Mouse (Mus musculus) retina, embryonic 14.5 days (tissue): ENCODE measurements around the gene Elfn2.

ENCODE experiments used
- DNase-seq: peaks from one replicate; pipeline ENCODE4 v3.0.0-alpha.2; 2015; ENCODE audit warnings: low spot score

Elfn2 gene

DNA sequence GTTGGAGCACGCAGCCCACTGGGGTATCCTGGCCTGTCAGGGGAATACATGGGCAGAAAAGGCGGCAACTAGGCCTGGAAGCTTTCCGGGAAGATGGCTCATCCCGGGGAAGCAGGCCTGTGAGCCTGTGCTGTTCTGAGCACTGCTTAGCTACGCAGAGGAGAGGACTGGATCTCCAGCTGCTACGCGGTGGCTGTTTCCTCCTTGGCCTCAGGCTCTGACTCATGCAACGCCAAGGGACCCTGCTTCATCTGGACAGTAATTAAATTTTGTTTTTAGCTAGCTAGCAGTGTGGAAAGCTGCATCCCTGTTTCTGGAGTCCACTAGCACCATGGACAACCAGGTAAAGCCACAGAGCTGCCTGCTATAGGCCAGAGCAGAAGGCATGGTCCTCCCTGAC is 36.8 kb downstream of the Elfn2 start:
- DNase-seq, result no peak

DNA sequence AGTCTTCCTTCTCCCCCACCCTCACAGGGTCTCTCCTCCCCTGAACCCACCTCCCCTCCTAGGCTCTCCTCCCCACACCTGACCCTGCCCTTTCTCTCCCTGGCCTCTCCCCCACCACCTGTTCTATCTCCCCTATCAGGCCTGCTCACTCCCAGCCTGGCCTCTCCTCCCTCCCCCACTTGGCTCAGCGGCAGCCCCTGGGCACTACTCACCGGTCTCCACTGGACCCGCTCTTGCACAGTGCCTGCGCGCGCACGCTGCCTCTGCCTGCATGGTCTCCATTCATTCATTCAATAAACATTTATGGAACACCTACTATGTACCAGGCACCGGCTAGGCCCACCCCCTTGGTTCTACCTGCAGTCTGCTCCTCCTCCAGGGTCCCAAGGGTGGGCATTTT is 37.3 kb downstream of the Elfn2 start:
- DNase-seq, result no peak

DNA sequence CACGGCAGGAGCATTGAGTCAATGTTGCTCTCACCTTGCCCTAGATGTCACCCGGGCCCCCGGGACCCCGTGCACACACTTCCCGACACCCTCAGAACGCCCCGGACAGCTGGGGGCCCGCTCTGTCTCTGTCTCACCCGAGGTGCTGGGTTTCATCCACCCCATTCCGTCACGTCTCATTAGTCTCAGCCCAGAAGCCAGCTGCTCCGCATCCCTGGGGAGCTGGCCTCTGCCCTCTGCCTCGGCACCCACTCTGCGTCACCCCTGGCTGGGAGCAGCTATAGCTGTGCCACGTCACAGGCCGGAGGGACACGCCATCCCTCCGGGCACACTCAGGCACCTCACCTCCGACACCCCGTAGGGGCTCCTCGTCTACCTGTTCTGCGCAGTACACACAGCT is 38.3 kb downstream of the Elfn2 start:
- peak; percentile 59 for DNase-seq

DNA sequence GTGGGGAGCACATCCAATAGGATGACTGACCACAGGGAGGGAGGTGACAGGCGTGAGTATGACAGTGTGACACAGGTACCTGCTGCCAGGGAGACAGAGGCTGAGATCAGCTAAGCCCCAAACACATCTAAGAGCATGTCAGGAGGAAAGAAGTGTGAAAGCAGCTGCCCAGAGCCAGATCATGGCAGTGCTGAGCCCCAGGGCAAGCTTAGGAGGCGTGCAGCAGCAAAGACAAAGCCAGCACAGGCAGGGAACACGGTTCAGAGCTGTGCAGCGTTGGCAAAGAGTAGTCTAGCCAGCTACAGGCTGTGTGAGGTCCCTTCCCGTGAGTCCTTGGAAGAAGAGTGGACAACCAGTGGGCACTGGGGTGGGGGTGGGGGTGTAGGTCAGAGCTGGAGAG is 40.9 kb downstream of the Elfn2 start:
- no peak for DNase-seq

DNA sequence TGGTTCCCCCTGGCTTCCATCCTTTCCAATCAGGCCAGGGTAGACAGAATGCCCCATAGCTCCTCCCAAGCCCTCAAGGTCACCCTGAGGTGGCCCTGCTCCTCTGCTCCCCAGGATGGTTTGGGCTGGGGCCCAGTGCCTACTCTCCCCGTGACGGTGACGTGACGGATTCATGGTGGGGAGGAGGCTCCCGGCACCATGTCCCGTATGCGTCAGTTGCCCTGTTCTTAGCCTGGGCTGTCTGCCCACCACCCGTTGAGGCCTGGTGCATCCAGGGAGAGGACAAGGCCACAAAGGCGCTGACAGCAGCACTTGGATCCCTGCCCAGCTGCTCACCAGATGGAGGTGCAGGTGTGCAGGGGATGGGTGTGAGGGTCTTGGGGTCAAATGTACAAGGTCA is 41.6 kb downstream of the Elfn2 start:
- no peak for DNase-seq

DNA sequence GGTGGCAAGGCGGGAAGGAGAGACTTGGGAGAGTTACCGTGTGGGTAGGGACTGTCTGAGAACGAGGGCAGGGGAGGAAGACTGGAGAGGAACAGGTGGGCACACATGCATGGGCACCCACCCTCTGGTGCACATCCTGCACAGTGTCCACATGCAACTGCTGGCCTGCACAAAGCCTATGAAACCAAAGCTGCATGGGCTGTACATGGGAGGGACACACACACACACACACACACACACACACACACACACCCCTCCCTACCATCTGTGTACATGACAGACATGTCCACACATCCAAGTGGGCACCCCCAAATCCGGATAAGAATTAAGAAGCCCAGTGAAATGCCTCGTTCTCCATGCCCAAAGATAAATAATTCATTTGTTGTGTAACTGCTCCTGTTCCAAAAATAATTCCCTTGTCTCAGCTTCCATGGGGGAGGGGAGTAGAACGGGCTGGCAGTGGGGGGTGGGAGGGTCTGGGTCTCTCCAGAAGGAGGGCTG is 43.6 kb downstream of the Elfn2 start:
- DNase-seq, result no peak

DNA sequence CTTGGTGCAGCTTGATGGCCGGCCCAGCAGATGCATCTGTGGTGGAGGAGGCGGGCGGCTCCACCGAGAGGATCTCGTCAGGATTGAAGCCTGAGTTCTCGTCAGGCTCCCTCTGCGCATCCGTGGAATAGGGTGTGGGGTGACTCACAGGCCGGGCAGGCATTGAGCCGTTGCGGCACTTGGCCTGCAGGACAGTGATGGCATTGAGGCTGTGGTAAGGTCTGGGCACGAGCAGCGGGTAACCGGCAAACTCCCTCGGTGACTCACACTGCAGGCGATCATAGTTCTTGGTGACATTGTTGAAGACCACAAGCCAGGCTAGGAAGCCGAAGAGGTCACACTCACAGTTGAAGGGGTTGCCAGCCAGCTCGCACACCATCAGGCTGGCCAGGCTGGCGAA is 45.1 kb downstream of the Elfn2 start:
- DNase-seq, result no peak

DNA sequence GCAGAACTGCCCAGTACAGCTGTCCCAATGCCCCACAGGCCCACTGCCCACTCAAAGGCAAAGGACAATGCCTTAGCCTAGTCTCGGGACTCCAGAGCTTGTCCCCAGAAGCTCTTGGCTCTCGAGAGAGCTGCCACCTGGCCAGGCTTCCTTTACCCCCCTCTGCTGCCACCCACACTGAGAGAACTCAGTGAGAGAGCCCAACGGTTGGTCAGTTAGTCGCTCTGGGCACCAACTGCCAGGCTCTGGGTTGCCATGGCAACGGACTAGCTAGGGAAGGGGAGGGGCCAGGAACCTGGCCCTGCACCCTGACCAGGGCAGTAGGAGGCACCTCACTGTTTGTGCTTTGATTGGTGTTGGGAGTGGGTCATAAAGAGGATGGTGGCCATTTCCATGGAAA is 48.2 kb downstream of the Elfn2 start:
- DNase-seq, result peak; percentile 66

DNA sequence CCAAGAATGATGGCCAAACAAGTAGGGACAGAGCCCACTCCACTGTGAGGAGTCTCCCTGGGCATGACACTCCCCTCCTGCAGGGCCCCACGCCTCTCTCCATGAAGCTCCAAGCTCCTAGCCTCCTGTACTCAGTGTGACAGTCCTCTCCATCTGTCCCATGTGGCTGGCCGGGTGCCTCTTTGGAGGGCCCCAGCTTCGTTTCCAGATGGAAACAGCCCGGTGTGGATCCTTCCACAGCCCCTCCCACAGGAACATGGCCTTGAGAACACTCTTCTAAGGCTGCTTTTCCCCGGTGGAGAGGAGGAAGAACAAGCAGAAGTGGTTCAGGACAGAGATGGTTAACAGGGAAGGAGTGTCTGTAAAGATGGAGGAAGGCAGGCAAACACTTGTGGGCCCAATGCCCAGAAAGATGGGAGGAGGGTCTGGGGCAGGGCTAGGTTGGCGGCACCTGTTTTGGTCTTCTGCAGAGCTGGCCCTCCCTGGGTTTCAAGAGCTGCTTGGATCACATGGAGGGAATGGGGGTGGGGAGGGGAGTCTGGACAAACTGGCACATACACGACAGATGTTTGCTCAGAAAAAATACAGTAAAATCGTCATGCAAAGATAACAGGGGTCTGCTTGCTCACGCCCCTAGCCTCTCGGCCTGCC is 49.2 kb downstream of the Elfn2 start:
- DNase-seq, result no peak

DNA sequence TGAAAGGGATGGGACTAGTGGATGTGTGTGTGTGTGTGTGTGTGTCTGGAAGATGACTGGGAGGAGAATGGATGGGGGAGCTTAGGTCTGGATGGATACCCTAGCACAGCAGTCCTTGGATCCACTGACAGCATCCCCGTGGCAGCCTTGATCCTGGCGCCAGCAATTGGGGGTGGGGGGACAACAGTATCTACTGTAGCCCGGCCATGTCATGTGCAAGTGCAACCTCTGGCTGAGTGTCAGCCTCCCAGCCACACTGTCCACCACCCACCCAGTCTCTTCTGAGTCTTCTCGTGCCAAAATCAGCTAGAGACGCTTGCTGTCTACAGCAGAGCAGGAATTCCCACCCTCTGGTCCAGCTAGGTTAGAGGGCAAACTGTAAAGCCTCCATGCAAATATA is 54.3 kb downstream of the Elfn2 start:
- DNase-seq, result no peak

DNA sequence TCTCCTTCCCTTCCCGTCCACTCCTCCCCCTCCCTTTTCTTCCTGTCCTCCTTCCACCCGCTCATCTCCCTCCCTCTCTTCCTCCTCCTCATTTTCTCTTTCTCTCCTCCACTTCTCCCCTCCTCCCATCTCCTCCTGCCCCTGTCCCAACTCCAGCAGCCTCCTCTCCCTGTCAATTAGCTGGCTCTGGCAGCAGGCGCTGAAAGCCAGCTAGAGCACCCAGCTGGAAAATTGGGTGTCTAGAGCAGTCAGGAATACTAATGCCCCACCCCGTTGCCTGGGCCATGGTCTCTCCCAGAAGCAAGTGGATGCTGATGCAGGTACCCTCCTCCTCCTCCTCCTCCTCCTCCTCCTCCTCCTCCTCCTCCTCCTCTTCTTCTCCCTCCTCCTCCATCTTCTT is 67.4 kb downstream of the Elfn2 start:
- DNase-seq, result peak; percentile 34

DNA sequence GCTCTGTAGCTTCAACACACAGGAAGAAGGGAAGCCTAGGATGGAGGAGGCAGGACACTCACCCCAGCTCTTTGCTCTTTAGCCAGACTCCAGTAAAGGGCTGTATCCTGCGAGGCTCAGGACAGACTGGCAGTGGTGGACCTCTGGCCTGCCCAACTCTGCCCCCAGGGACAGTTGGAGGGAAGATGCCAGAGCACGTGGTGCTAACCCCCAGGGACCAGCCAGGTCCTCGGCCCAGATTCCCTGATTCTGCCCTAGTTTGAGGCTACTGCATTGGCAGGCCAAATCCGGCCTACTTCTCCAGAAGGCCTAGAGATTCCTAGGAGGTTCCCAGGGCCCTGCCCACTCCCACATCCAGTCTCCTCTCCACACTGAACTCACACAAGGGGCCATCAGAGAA is 70.8 kb downstream of the Elfn2 start:
- no peak for DNase-seq

DNA sequence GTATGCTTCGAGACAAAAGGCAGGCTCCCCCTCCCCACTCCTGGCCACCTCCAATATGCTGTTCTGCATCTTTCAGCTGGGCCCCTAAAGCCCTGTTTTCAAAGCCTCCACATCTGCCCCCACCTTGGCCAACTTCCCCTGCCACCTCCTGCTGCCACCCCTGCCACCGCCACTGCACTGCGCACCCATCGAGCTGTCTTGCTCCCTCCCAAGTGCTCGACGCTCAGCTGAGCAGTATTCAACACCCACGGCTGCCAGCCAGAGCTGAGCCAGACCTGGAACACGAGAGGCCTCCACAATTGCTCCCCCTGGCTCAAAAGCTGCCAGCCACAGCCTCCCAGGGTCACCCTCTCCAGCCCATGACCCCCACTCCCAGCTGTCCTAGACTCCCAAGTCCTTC is 74.0 kb downstream of the Elfn2 start:
- no peak for DNase-seq

DNA sequence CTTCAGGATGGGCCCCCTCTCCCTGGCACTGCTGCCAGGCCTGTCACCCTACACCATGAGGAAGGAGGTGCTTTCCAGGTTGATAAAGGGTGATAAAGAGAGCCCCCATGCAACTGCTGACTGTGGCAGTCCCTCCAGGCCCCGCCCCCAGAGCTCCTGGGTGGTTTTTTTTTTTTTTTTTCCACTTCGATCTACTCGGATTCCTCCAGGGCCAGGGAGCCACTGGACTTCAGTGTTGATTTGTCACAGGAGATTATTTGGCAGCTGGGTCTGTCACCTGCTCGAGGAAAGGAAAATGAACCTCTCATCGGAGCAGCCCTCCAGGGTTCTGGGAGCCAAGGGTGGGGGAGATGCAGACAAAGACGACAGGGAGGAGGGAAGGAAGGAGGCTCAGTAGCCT is 74.9 kb downstream of the Elfn2 start:
- peak; percentile 18 for DNase-seq

DNA sequence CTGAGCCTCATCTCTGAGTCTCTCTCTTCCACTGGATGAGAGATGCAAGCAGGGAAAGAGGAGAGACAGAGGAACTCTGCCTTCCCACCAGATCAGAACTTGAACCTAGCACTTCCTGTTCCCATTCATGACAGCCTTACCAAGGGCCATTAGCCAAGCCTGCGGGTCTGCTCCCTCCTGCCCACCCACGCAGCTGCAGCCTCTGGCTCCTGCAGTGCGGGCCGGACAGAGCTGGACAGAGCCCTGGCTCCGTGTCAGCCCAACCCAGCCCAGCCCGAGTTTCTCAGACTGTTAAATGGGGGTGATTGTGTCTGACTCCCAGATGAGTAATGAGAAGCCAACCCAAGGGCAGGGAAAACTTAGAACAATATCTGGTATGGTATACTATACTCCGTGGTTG is 83.3 kb downstream of the Elfn2 start:
- DNase-seq, result no peak

DNA sequence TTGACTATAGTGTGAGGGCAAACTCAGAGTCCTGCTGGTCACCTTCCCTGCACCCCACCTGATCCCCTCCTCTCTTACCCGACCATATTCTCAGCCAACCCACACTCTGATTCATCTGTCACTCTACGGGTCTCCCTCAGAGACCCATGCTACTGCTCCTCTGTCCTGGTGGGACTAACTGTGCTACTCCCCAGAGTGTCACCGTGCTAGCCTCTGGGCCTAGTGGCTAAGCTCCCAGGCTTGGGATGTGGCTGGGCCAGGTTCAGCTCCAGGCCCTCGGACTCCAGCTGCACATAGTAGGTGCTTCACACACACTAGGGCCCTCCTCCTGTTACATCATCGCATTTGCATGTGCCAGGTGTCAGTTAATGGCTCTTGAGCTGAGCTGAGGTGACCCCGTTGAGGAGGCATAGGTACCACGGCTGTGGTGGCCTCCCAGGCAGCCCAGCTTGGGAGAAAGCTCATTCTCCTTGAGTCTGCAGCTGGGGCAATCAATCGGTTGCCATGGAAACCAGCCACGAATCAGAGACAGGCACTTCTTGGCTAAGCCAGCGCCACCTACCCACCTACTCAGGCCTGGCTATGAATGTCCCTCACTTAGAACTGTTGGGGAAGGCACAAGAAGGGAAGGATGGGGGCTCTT is 84.4 kb downstream of the Elfn2 start:
- DNase-seq, result peak; percentile 81

DNA sequence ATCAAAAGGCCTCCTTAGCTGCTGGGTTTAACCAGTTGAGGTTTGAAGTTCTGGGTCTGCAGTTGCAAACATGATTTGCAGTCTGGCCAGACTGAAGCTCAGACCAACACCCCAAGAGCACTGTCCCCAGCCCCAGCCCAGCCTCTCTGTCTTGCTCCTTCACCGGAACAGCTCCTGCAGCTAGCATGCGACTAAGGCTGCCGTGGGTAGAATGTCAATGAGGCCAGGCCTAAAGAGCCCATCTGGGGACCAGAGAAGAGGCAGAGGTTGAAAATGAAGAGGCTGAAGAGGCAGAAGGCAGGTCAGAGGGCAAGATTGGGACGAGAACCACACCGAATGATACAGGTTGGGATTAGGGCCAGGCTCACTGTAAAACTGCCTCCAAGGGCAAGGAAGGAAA is 85.2 kb downstream of the Elfn2 start:
- DNase-seq, result no peak

DNA sequence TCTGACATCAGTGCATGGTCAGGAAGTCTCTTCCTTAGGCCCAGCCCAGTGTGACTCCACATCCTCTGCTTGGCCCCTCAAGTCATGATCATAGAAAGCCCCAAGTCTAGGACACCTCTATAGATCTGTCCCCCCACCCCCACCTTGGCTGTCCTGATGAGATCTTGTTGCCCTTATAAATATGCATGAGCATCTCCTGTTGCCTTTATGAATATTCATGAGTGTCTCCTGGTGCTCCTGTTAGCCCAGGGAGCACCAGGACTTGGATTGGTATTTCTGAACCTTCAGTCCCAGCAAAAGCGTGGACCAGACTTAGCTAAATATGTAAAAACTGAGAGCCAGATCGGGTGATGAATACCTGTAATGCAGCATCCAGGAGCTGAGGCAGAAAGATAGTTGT is 86.2 kb downstream of the Elfn2 start:
- no peak for DNase-seq

DNA sequence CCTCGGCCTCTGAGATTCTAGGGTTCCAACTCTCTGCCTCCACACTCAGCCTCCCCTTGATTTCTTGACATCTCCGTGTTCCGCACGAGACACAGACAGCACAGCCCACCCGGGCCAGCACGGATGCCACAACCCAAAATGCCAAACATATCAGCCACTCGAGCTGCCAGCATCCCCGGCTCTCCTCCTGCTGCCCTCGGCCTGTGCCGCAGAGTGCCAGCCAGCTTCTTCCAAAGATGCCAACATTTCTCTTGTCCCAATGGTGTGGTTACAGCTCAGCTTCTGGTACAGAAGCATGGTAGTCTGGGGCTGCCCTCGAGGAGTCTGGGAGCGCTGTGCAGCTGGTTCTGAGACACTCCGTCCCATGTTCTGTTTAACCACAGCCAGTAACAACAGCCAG is 92.3 kb downstream of the Elfn2 start:
- no peak for DNase-seq

DNA sequence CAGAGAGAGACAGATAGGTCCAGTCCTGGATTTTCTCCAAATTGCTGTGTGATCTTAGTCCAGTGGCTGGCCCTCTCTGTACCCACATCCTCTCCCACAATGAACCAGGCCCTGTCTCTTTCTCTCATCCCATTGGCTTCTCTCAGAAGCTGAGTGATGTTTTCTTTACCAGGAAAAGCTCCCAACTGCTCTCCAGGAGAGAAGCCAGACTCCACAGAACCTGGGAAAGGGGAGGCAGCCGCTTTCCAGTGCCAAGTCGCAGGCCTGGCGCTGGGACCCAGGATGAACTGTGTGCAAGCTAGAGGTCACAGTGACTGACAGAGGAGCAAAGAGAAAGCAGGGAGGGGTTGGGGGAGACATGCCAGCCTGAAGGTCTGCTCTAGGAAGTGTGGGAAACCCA is 93.6 kb downstream of the Elfn2 start:
- no peak for DNase-seq

DNA sequence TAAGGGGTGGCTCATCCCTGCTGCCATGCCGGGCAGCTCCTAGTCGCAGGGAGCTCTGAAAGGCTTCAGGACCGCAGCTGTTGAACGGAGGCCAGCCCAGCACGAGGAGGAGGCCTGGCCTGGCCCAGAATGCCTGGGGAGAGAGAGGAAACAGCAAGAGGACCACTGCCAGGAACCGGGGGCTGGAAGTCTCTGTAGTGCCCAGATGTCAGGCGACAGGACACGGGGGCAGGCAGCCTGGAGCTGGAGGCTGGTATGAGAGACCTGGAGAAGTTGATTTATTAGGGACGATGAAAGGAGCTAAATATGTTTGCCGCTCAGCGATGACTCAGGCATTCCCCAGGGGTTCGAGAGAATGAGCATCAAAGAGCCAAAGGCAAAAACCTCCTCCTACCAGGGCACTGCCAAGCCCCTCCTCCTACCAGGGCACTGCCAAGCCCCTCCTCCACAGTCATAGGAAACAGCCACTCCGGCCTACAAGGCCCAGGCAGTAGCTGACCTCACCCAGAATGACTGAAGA is 94.1 kb downstream of the Elfn2 start:
- no peak for DNase-seq

DNA sequence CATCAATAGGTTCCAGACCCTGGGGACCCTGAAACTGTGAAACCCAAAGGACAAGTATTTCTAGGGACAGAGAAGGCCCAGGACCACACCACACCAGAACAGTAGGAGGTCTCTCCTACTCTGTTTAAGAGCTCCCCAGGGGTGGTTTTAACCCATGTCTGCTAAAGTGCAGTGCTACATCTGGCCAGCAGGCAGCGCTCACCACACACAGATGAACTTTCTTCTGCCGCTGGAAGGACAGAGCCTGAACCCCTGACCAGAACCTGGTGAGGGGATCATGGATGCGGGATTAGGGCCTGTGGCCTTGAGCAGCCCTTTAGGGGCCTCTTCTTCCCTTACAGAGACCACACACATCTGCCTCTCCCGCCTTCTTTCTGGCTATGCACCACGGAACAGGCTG is 95.1 kb downstream of the Elfn2 start:
- DNase-seq, result peak; percentile 86
